Mouse (Mus musculus): ENCODE measurements at regions not wholly inside any gene's neighbourhood (a gene's known extent, or its start where the extent isn't known, plus 50 kb on each side); places are given as distances from the start of the nearest gene placed in this dataset.

DNA sequence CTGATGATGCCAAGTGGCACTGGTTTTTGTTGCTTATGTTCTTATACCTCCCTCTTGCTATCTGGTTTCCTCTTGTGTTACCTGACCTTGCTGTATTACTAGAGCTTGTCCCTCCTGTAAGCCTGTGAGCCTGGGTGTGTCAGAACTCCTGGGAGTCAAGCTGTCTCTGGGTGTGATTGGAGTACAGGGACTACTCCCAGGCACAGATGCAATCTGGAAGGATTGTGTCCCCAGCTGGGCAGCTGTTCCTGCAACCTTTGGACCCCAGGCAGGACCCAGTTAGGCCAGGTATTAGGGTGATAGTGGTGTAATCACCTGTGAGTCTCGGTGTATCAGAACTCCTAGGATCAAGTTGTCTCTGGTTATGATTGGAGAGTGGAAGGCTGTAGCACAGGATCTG is 97.4 kb upstream of the Dock11 start:
- no peak for DNase-seq

- DNase-seq, result peak; percentile 19
Observed at GRCm38 (mm10) chrX:35813206-35813605, 75.4 kb upstream of the Dock11 start.

GRCm38 (mm10) chrX:35834411-35834810 is 54.2 kb upstream of the Dock11 start:
- DNase-seq, result peak; percentile 21

- DNase-seq, result no peak
Observed at GRCm38 (mm10) chrX:35838064-35838463, 50.6 kb upstream of the Dock11 start.

All from right cerebral cortex, postnatal 14 days (tissue).